Mouse (Mus musculus): ENCODE data around the gene Tbca.

Tbca gene

DNA sequence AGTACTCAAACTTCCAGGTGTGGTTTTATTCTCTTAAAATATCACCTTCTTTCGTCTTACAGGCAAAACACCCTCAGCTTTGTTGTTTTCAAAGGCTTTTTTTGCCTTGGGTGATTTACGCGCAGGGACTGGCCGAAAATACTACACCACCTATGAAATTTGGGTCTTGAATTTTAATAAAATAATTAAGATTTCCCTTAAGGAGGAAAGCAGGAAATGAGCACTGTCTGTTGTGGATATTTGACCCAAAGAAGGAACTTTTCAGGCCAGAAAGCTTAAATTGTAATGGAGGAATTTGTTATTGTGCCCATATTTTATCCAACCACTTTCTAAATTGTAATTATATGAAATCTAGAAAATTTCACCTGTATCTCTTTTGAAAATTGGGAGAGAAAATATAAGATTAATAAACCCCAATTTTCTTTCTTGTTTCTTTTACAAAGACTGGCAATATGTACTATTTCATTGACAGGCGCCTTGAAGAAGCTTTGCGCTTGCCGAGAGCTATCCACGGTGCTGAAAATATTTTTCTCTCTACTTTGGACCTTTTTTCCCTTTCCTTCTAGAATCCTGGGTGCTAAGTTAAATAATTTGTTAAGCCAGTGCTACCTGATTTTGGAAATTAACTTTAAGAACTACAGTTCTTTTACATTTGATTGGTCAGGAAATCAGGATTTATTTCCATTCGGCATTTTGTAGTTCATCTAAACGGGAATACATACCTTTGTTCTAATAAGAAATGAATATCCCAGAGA lies 89.5 kb downstream of the Tbca start:
- DNase-seq (ENCODE audit: low read depth, low spot score) = no peak

DNA sequence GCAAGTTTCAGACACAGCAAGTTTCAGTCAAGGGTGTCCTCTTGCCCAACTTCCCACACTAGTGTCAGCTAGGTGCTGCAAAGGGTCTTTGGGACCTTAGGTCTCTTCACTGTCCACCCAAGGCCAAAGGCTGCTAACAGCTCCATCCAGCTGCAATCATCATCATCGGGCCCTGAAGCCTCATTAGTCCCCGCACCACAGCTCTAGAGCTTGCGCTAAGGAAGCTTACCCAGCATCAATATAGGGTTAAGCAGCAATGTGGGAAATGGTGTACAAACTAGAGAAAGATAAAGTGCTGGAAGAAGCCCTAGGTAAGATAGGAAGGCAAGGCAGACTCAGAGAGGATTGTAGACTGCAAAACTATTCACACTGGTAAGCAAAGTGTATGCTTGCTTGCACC lies 92.5 kb downstream of the Tbca start:
- no peak for DNase-seq (ENCODE audit: low read depth, low spot score)

DNA sequence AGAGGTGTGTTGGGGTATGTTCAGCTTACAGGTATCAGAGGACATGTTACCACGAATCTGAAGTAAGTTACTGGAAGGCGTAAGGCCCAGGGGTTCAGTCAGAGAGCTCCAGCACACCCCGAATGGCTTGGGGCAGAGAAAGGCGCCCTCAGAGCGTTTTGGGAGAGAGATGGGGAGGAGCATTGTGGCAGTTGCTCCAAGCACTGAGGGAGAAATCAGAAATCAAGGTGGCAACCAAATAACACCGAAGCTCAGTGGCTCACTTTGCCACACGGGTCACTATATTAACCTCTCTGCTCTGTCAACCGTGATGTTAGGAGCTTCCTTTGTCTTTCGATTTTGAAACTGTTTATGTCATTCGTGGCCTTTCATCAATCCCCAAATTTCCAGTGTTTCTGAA lies 93.5 kb downstream of the Tbca start:
- no peak for DNase-seq (ENCODE audit: low read depth, low spot score)

DNA sequence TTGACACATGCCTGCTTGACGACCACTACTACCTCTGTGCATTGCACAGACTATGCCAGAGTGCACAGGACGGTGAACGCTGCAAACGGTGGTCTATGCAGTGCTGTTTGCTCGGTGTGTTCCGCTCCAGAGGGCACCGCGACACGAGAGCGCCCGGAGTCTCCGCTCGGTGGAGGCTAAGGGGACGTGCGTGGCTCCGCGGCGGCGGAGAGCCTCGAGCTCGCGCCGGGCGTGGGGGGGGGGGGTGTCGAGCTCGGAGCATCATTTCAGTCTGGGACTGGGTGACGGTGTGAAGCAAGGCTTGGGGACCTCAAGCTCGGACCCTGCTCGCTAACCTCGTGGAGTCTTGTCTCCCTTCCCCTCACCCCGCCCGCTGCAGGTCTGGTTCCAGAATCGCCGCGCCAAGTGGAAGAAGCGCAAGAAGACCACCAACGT lies 94.0 kb downstream of the Tbca start:
- DNase-seq (ENCODE audit: low read depth, low spot score) = no peak

DNA sequence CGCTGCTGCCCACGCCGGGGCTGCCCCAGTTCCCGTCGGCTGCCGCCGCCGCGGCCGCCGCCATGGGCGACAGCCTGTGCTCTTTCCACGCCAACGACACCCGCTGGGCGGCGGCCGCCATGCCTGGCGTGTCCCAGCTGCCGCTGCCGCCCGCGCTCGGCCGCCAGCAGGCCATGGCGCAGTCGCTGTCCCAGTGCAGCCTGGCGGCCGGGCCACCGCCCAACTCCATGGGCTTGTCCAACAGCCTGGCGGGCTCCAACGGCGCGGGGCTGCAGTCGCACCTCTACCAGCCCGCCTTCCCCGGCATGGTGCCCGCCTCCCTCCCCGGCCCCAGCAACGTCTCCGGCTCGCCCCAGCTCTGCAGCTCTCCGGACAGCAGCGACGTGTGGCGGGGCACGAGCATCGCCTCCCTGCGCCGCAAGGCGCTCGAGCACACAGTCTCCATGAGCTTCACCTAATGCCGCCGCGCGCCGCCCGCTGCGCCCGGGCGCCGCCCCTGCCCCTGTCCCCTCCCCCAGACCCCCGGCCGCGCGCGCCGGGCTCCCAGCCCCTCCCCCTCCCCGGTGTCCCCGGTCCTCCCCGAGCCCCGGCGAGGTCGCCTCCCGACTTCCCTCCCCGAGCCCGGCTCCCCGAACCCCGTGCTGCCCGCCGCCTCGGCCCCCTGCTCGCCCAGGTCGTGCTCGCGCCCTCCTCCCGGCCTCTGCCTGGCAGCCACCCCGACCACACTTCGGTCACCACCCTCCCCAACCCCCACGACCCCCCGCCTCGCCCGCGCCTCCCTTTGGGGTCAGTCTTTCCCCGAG lies 94.7 kb downstream of the Tbca start:
- peak; percentile 14 for DNase-seq (ENCODE audit: low read depth, low spot score)

DNA sequence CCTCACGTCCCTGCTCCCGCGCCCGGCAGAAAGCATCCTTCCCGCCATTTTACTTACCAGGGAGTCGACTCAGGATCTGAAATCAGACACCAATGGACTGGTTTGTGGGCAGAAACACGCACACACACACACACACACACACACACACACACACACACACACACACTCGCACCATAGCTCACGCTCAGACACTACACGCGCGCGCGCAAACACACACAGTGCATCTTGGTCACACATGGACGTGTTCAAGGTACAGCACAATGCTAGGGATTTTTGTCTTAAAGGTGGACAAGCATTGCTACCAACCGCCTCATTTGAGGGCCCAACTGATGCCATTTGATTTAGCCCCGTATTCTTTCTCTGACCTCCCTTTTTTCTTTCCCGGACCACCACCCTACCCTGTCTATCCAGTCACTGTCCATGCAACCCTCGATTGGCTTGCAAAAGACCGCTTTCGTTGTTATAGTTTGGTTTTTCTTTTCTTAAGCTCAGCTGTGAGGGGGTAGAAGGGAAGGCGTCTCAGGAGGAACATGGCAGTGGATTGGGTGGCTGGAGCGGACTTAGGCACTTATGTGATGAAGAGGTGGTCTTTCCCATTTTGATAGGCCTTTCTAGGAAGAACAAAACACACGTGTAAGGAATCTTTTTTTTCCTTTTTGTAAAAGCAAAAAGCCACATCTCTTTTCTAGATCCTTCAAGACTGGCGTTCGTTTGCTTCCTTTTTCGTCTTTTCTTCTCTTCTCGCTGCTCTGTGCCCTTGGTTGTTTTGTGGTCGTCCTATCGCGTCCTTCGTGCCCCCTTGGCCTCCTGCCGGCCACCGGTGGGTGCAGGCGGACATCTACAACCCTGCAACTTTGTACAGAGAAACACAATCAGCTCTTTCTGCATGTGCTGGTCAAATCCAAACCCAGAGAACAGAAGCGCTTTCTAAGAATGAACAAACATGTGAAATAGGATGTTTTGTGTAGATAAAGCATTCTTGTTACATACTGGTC lies 95.6 kb downstream of the Tbca start:
- no peak for DNase-seq (ENCODE audit: low read depth, low spot score)

DNA sequence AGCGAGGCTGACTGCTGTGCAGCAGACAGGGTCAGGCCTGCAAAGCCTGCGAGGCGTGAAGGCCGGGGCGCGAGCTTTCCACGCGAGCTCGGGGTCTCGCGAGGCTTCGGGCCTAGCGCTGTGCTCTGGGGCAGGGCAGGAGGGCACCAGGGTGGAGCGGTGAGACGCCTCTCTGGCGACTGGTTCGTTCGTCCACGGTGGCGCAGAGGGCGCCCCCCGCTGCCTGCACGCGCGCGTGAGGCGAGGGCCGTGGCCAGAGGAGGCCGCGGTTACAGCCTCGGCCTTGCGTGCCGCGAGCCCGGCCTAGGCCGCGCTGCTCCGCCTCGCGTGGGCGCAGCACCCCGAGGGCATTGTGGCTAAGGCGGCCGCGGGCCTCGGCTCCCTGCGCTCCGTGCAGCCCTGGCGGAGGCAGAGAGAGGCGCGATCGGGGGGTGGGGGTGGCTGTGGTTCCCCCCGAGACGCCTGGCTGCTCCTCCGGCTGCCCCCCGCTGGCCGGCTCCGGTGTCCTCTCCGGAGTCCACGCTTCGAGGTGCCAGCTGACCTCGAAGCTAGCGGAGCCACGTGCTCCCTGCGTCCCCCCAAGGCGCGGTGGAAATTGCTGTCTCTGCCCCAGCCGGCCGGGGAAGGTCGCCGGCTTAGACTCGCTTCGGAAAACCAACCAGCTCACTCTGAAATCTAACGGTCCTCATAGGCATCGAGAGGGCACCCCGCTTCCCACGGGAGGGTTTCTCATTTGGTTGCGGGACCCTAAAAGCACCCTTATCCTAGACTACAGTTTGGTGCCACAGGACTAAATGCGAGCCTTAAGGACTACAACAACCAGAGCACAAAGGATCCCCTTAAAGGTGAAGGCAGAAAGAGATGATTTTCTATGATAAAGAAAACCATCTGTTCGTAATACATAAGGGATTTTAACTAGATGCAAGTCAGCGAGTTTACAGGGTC lies 96.9 kb downstream of the Tbca start:
- DNase-seq (ENCODE audit: low read depth, low spot score) = no peak
